Mouse (Mus musculus) bone marrow, adult 2 months (tissue): ENCODE measurements around the gene Dock1. TPM values are rescaled to one million over a fixed set of nuclear protein-coding genes. Genes with fewer than 3 reads are reported as not detected.

Experiments
- H3K27ac ChIP-seq: fragments of 200-500 bp; 2 replicates; pipeline ENCODE4 v1.5.1; 2012; ENCODE audit warnings: low read depth, mild to moderate bottlenecking, control low read depth, inconsistent platforms, low read length; ENCODE audit not compliant: control insufficient read depth, poor library complexity, insufficient read depth
- H3K4me1 ChIP-seq: fragments of 200-500 bp; 2 replicates; pipeline ENCODE4 v1.6.1; 2011; ENCODE audit warnings: low read length; ENCODE audit not compliant: control insufficient read depth, insufficient read depth
- H3K4me3 ChIP-seq: fragments of 200-500 bp; replicated peaks from 2 replicates; pipeline ENCODE3; 2011; ENCODE audit warnings: mild to moderate bottlenecking, low read depth, low read length, control low read depth; ENCODE audit not compliant: control insufficient read depth
- CTCF ChIP-seq: fragments of 200-500 bp; IDR thresholded peaks from 2 replicates; pipeline ENCODE4 v1.5.1; 2011; ENCODE audit warnings: low read length, control low read depth; ENCODE audit not compliant: control insufficient read depth, insufficient read depth
- POLR2A ChIP-seq: fragments of 200-500 bp; IDR thresholded peaks from 2 replicates; pipeline ENCODE4 v1.6.1; 2011; ENCODE audit warnings: low read depth, mild to moderate bottlenecking, control low read depth, low read length, borderline replicate concordance; ENCODE audit not compliant: control insufficient read depth
- WGBS: fragments of 180-500 bp; shearing (Covaris S2); methylation state at CpG from one replicate; pipeline ENCODE4 v1.1.7; 2018; 5-methylcytosine and 5-hydroxymethylcytosine counted together
- polyA plus RNA-seq: library from polyadenylated mRNA; stranded (reverse); fragments of >200 nt; gene quantifications from 2 replicates; pipeline ENCODE4 v1.2.4, GENCODE M21; 2011; ENCODE audit warnings: low replicate concordance; ENCODE audit not compliant: missing spikeins, insufficient read depth, insufficient read length

Gene Dock1
- polyA plus RNA-seq, 1 experiment = 9.2 TPM

GRCm38 (mm10) chr7:135221475-135221874 is 551.0 kb downstream of the Dock1 start:
- Histone ChIP-seq H3K27ac (no peak overlapping the region), H3K4me3 (no peak overlapping the region), H3K4me1 (no peaks in the 10 kb centered on the region)
- TF ChIP-seq POLR2A (no peak), CTCF (no peak)
- WGBS = 75% methylated on average over 2 of the region's 2 CpGs
